Mouse (Mus musculus) forebrain, postnatal 0 days (tissue): ENCODE results near the gene Mrps9. TPM values are rescaled to one million over a fixed set of nuclear protein-coding genes. Genes with fewer than 3 reads are reported as not detected.

ENCODE experiments used
- ATAC-seq: fragments of 200-750 bp; cut with Nextera tagmentation; 2 replicates; pipeline ENCODE4 v1.8.0; 2017; ENCODE audit warnings: mild to moderate bottlenecking, moderate library complexity
- DNase-seq: peaks from one replicate; pipeline ENCODE4 v3.0.0-alpha.2; 2015
- H3K27ac ChIP-seq: fragments of 300-500 bp; sonication (generic); 2 replicates; pipeline ENCODE4 v1.5.1; 2014; ENCODE audit warnings: low read depth, mild to moderate bottlenecking, antibody characterized with exemption, low read length, moderate library complexity, mixed read lengths
- H3K27me3 ChIP-seq: fragments of 300-500 bp; sonication (generic); 2 replicates; pipeline ENCODE4 v1.6.1; 2014; ENCODE audit warnings: mild to moderate bottlenecking, low read length, mixed read lengths; ENCODE audit not compliant: insufficient read depth
- H3K36me3 ChIP-seq: fragments of 300-500 bp; sonication (generic); 2 replicates; pipeline ENCODE4 v1.6.1; 2014; ENCODE audit warnings: mild to moderate bottlenecking, moderate library complexity; ENCODE audit not compliant: insufficient read depth
- H3K4me1 ChIP-seq: fragments of 300-500 bp; sonication (generic); 2 replicates; pipeline ENCODE4 v1.6.1; 2014; ENCODE audit warnings: antibody characterized with exemption; ENCODE audit not compliant: insufficient read depth
- H3K4me2 ChIP-seq: fragments of 300-500 bp; sonication (generic); 2 replicates; pipeline ENCODE4 v1.6.1; 2014; ENCODE audit warnings: low read depth, mild to moderate bottlenecking, moderate library complexity
- H3K4me3 ChIP-seq: fragments of 300-500 bp; sonication (generic); 2 replicates; pipeline ENCODE4 v1.5.1; 2014; ENCODE audit warnings: low read depth, low read length, mixed read lengths
- H3K9ac ChIP-seq: fragments of 300-500 bp; sonication (generic); 2 replicates; pipeline ENCODE4 v1.6.1; 2014; ENCODE audit warnings: mild to moderate bottlenecking
- H3K9me3 ChIP-seq: fragments of 300-500 bp; sonication (generic); 2 replicates; pipeline ENCODE4 v1.6.1; 2016; ENCODE audit warnings: low read length
- CTCF ChIP-seq: sonication (generic); IDR thresholded peaks from 2 replicates; pipeline ENCODE4 v1.5.1; 2016; ENCODE audit warnings: antibody characterized with exemption, control low read depth, low read depth
- WGBS: fragments of 180-500 bp; shearing (Covaris S2); extraction: QIAGEN DNeasy Blood & Tissue Kit; methylation state at CpG from one replicate; pipeline ENCODE4 v1.1.7; 2014; 5-methylcytosine and 5-hydroxymethylcytosine counted together
- polyA plus RNA-seq: library from polyadenylated mRNA; unstranded; fragments of >200 nt; fragmentation: Nextera tagmentation; extraction: Ambion mirVana; gene quantifications from 2 replicates; pipeline ENCODE4 v1.2.1, GENCODE M21; 2015
- total RNA-seq: library from RNA; depleted of rRNA; stranded (reverse); fragments of >200 nt; gene quantifications from 2 replicates; pipeline ENCODE4 v1.2.3, GENCODE M21; 2014

The Mrps9 gene
- total and polyA plus RNA-seq, 2 experiments from 2014 or later, result 30.6 to 35.3 TPM

GRCm38 (mm10) chr1:42865336-42865939 is 14.4 kb downstream of the Mrps9 start:
- Histone ChIP-seq H3K4me1 (no peaks in the 10 kb centered on the region), H3K4me2 (no peak overlapping the region), H3K9me3 (no peaks in the 10 kb centered on the region), H3K27me3 (no peaks in the 10 kb centered on the region), H3K4me3 (no peak overlapping the region), H3K9ac (no peak overlapping the region), H3K27ac (no peak overlapping the region), H3K36me3 (peaks cover 19% of the 10 kb centered on the region; the same call in 1 of the 2 replicates)
- WGBS, result 100% methylated on average over 4 of the region's 4 CpGs
- no peak for DNase-seq
- no peak for ATAC-seq
- TF ChIP-seq CTCF, result no peak

- Histone ChIP-seq H3K27me3 (no peaks in the 10 kb centered on the region), H3K4me1 (no peaks in the 10 kb centered on the region), H3K9ac (no peak overlapping the region), H3K4me3 (no peak overlapping the region), H3K4me2 (no peak overlapping the region), H3K36me3 (peaks cover 19% of the 10 kb centered on the region; the same call in 1 of the 2 replicates), H3K27ac (no peak overlapping the region), H3K9me3 (no peaks in the 10 kb centered on the region)
- TF ChIP-seq CTCF, result no peak
- WGBS, result 96% methylated on average over 4 of the region's 4 CpGs
- ATAC-seq (no peak), DNase-seq (no peak)
These were observed 15.0 kb downstream of the Mrps9 start for GRCm38 (mm10) chr1:42865986-42866385.

GRCm38 (mm10) chr1:42867188-42867587 is 16.2 kb downstream of the Mrps9 start:
- no peak for TF ChIP-seq CTCF
- Histone ChIP-seq H3K4me1 (no peaks in the 10 kb centered on the region), H3K36me3 (peaks cover 19% of the 10 kb centered on the region; the same call in 1 of the 2 replicates), H3K4me2 (no peak overlapping the region), H3K9ac (no peak overlapping the region), H3K27me3 (no peaks in the 10 kb centered on the region), H3K4me3 (no peak overlapping the region), H3K27ac (no peak overlapping the region), H3K9me3 (no peaks in the 10 kb centered on the region)
- DNase-seq (no peak), ATAC-seq (no peak)
- 95% methylated on average over 3 of the region's 3 CpGs for WGBS

GRCm38 (mm10) chr1:42874174-42874573 is 23.1 kb downstream of the Mrps9 start:
- TF ChIP-seq CTCF, result no peak
- H3K4me3 ChIP-seq, result no peak overlapping the region
- 45% methylated on average over 2 of the region's 2 CpGs for WGBS
- H3K4me2 ChIP-seq, result no peak overlapping the region
- H3K27me3 ChIP-seq, result no peaks in the 10 kb centered on the region
- DNase-seq (no peak), ATAC-seq (no peak)
- H3K4me1 ChIP-seq, result no peaks in the 10 kb centered on the region
- H3K9ac ChIP-seq, result no peak overlapping the region
- 0 out of 2 replicates have a peak, but pooled peaks cover 3% of the 10 kb centered on the region for H3K36me3 ChIP-seq
- H3K9me3 ChIP-seq, result no peaks in the 10 kb centered on the region
- H3K27ac ChIP-seq, result no peak overlapping the region

GRCm38 (mm10) chr1:42875271-42875670 is 24.2 kb downstream of the Mrps9 start:
- no peak for ATAC-seq
- no peak overlapping the region for H3K9ac ChIP-seq
- no peak overlapping the region for H3K4me3 ChIP-seq
- no peaks in the 10 kb centered on the region for H3K27me3 ChIP-seq
- H3K27ac ChIP-seq, result no peak overlapping the region
- no peak for TF ChIP-seq CTCF
- no peak overlapping the region for H3K4me2 ChIP-seq
- no peaks in the 10 kb centered on the region for H3K9me3 ChIP-seq
- no peak for DNase-seq
- 84% methylated on average over 5 of the region's 5 CpGs for WGBS
- H3K4me1 ChIP-seq, result no peaks in the 10 kb centered on the region
- 0 out of 2 replicates have a peak, but pooled peaks cover 3% of the 10 kb centered on the region for H3K36me3 ChIP-seq

GRCm38 (mm10) chr1:42876463-42877093 is 25.5 kb downstream of the Mrps9 start:
- Histone ChIP-seq H3K36me3 (0 out of 2 replicates have a peak, but pooled peaks cover 3% of the 10 kb centered on the region), H3K9me3 (no peaks in the 10 kb centered on the region), H3K4me1 (no peaks in the 10 kb centered on the region), H3K4me2 (peak overlapping the region; percentile 29; the same call in 1 of the 2 replicates), H3K27ac (no peak overlapping the region), H3K9ac (no peak overlapping the region), H3K27me3 (no peaks in the 10 kb centered on the region), H3K4me3 (no peak overlapping the region)
- ATAC-seq, result peak; percentile 56
- TF ChIP-seq CTCF, result no peak
- DNase-seq, result no peak
- 55% methylated on average over 4 of the region's 4 CpGs for WGBS

GRCm38 (mm10) chr1:42877264-42877663 is 26.2 kb downstream of the Mrps9 start:
- Histone ChIP-seq H3K4me1 (no peaks in the 10 kb centered on the region), H3K9me3 (no peaks in the 10 kb centered on the region), H3K9ac (no peak overlapping the region), H3K27ac (no peak overlapping the region), H3K4me3 (no peak overlapping the region), H3K4me2 (peak overlapping the region; percentile 29; the same call in 1 of the 2 replicates), H3K27me3 (no peaks in the 10 kb centered on the region), H3K36me3 (0 out of 2 replicates have a peak, but pooled peaks cover 3% of the 10 kb centered on the region)
- peak; percentile 90 for ATAC-seq
- TF ChIP-seq CTCF, result no peak
- WGBS, result 35% methylated on average over 10 of the region's 10 CpGs
- DNase-seq, result peak; percentile 44
